Mouse (Mus musculus): ENCODE measurements at regions not wholly inside any gene's neighbourhood (a gene's known extent, or its start where the extent isn't known, plus 50 kb on each side); places are given as distances from the start of the nearest gene placed in this dataset.

- ChIA-PET POLR2A (no interaction called here), CTCF (no interaction called here)
- H3K27me3 ChIP-seq, result no peaks in the 10 kb centered on the region
- ATAC-seq (no peak), DNase-seq (ENCODE audit: low read depth, low spot score) (no peak)
- TF ChIP-seq CTCF (IDR thresholded peaks at IDR 0.05), result no peak
- in situ Hi-C loops (cut with MboI; ENCODE audit: low pct_unique_long_range_greater_than_20kb), result no loop called here
These were observed 230.0 kb downstream of the Gm28710 start for GRCm38 (mm10) chr5:17021636-17022035.

- CTCF ChIA-PET, result interaction anchor here (2.6 kb wide), 1 partner anchor 13 kb away, joined by 8 read pairs; no protein-coding TSS in a partner anchor
- TF ChIP-seq CTCF (IDR thresholded peaks at IDR 0.05), result no peak
- POLR2A ChIA-PET, result no interaction called here
- no peak for ATAC-seq
- DNase-seq (ENCODE audit: low read depth, low spot score), result no peak
- in situ Hi-C loops (cut with MboI; ENCODE audit: low pct_unique_long_range_greater_than_20kb), result no loop called here
- H3K27me3 ChIP-seq, result no peaks in the 10 kb centered on the region
These were observed 262.3 kb downstream of the Gm28710 start for GRCm38 (mm10) chr5:17053935-17054334.

- in situ Hi-C loops (cut with MboI; ENCODE audit: low pct_unique_long_range_greater_than_20kb), result no loop called here
- H3K27me3 ChIP-seq, result no peaks in the 10 kb centered on the region
- POLR2A ChIA-PET, result no interaction called here
- CTCF ChIA-PET, result no interaction called here
- TF ChIP-seq CTCF (IDR thresholded peaks at IDR 0.05), result no peak
- ATAC-seq (no peak), DNase-seq (ENCODE audit: low read depth, low spot score) (no peak)
These were observed 273.0 kb downstream of the Gm28710 start for GRCm38 (mm10) chr5:17064565-17064964.

GRCm38 (mm10) chr5:17080405-17080804, 288.8 kb downstream of the Gm28710 start:
- no peak for TF ChIP-seq CTCF (IDR thresholded peaks at IDR 0.05)
- ChIA-PET CTCF (interaction anchor here (1.0 to 2.3 kb wide), 2 partner anchors 10 kb away, joined by 4 to 6 read pairs; no protein-coding TSS in a partner anchor), POLR2A (no interaction called here)
- no peaks in the 10 kb centered on the region for H3K27me3 ChIP-seq
- in situ Hi-C loops (cut with MboI; ENCODE audit: low pct_unique_long_range_greater_than_20kb), result no loop called here
- ATAC-seq (no peak), DNase-seq (ENCODE audit: low read depth, low spot score) (no peak)

- DNase-seq (ENCODE audit: low read depth, low spot score), result no peak
- no peak for ATAC-seq
- no peaks in the 10 kb centered on the region for H3K27me3 ChIP-seq
- ChIA-PET CTCF (interaction anchor here (0.8 to 3.8 kb wide), 10 partner anchors 14 to 303 kb away, joined by 3 to 13 read pairs (median 4); no protein-coding TSS in a partner anchor), POLR2A (no interaction called here)
- no peak for TF ChIP-seq CTCF (IDR thresholded peaks at IDR 0.05)
- in situ Hi-C loops (cut with MboI; ENCODE audit: low pct_unique_long_range_greater_than_20kb), result loop anchor here (10.0 kb wide), 1 partner anchor 463 kb away; the partner anchor contains the start of gene Sema3c
These were observed 261.4 kb upstream of the Speer4f2 start for GRCm38 (mm10) chr5:17111556-17111955.

GRCm38 (mm10) chr5:17112026-17112425, 261.0 kb upstream of the Speer4f2 start:
- ChIA-PET POLR2A (no interaction called here), CTCF (interaction anchor here (0.8 to 3.8 kb wide), 11 partner anchors 11 to 303 kb away, joined by 3 to 13 read pairs (median 4); no protein-coding TSS in a partner anchor)
- peak; percentile 58 for TF ChIP-seq CTCF (IDR thresholded peaks at IDR 0.05)
- DNase-seq (ENCODE audit: low read depth, low spot score) (peak; percentile 4), ATAC-seq (peak; percentile 71)
- no peaks in the 10 kb centered on the region for H3K27me3 ChIP-seq
- in situ Hi-C loops (cut with MboI; ENCODE audit: low pct_unique_long_range_greater_than_20kb), result loop anchor here (10.0 kb wide), 1 partner anchor 463 kb away; the partner anchor contains the start of gene Sema3c

- ChIA-PET CTCF (interaction anchor here (0.8 to 1.9 kb wide), 2 partner anchors 11 to 12 kb away, joined by 3 to 5 read pairs; no protein-coding TSS in a partner anchor), POLR2A (no interaction called here)
- no peak for DNase-seq (ENCODE audit: low read depth, low spot score)
- ATAC-seq, result no peak
- TF ChIP-seq CTCF (IDR thresholded peaks at IDR 0.05), result no peak
- in situ Hi-C loops (cut with MboI; ENCODE audit: low pct_unique_long_range_greater_than_20kb), result loop anchor here (10.0 kb wide), 1 partner anchor 460 kb away; the partner anchor contains the start of gene Sema3c
- H3K27me3 ChIP-seq, result no peaks in the 10 kb centered on the region
These were observed 257.9 kb upstream of the Speer4f2 start for GRCm38 (mm10) chr5:17115035-17115434.

GRCm38 (mm10) chr5:17116072-17116471, 256.9 kb upstream of the Speer4f2 start:
- ATAC-seq, result no peak
- in situ Hi-C loops (cut with MboI; ENCODE audit: low pct_unique_long_range_greater_than_20kb), result loop anchor here (10.0 kb wide), 1 partner anchor 459 kb away; the partner anchor contains the start of gene Sema3c
- H3K27me3 ChIP-seq, result no peaks in the 10 kb centered on the region
- no peak for TF ChIP-seq CTCF (IDR thresholded peaks at IDR 0.05)
- DNase-seq (ENCODE audit: low read depth, low spot score), result no peak
- CTCF ChIA-PET, result no interaction called here
- POLR2A ChIA-PET, result no interaction called here

GRCm38 (mm10) chr5:17125240-17125639, 247.7 kb upstream of the Speer4f2 start:
- CTCF ChIA-PET, result interaction anchor here (1.0 to 1.6 kb wide), 3 partner anchors 9 to 13 kb away, joined by 3 to 5 read pairs (median 3); no protein-coding TSS in a partner anchor

GRCm38 (mm10) chr5:17127501-17127900, 245.5 kb upstream of the Speer4f2 start:
- DNase-seq (ENCODE audit: low read depth, low spot score) (no peak), ATAC-seq (no peak)
- in situ Hi-C loops (cut with MboI; ENCODE audit: low pct_unique_long_range_greater_than_20kb), result no loop called here
- ChIA-PET POLR2A (no interaction called here), CTCF (no interaction called here)
- no peak for TF ChIP-seq CTCF (IDR thresholded peaks at IDR 0.05)
- no peaks in the 10 kb centered on the region for H3K27me3 ChIP-seq

More at GRCm38 (mm10) chr5:17125240-17125639, 247.7 kb upstream of the Speer4f2 start:
- DNase-seq (ENCODE audit: low read depth, low spot score), result no peak
- no peaks in the 10 kb centered on the region for H3K27me3 ChIP-seq
- in situ Hi-C loops (cut with MboI; ENCODE audit: low pct_unique_long_range_greater_than_20kb), result no loop called here
- no peak for TF ChIP-seq CTCF (IDR thresholded peaks at IDR 0.05)
- ATAC-seq, result no peak
- POLR2A ChIA-PET, result no interaction called here

GRCm38 (mm10) chr5:17135489-17135888, 237.5 kb upstream of the Speer4f2 start:
- no peaks in the 10 kb centered on the region for H3K27me3 ChIP-seq
- POLR2A ChIA-PET, result no interaction called here
- CTCF ChIA-PET, result interaction anchor here (0.7 to 0.9 kb wide), 2 partner anchors 76 to 188 kb away, joined by 3 read pairs; no protein-coding TSS in a partner anchor
- in situ Hi-C loops (cut with MboI; ENCODE audit: low pct_unique_long_range_greater_than_20kb), result no loop called here
- peak; percentile 85 for ATAC-seq
- no peak for TF ChIP-seq CTCF (IDR thresholded peaks at IDR 0.05)
- DNase-seq (ENCODE audit: low read depth, low spot score), result peak; percentile 35

Measured in Patski (cell line).